Mouse (Mus musculus): ENCODE measurements around the gene Snx33. TPM values are rescaled to one million over a fixed set of nuclear protein-coding genes. Genes with fewer than 3 reads are reported as not detected.
A peak's percentile ranks its signal among the peaks of the same experiment; 100 is the strongest.
"Not testable (repeated sequence)": the region's sequence is repeated elsewhere in the genome, so short reads cannot be mapped to it uniquely, and the experiment has no call there.

The Snx33 gene
- polyA plus RNA-seq, 1 experiment from 2014 or later: 2.2 TPM

GRCm38 (mm10) chr9:56950414-56951400 lies 22.5 kb upstream of the Snx33 start, which contains the start of gene Snupn:
Snupn (plus strand) TSS chr9:56950878.
- H3K4me2 ChIP-seq (ENCODE audit: low read length): peak within 1 kb of the TSS; percentile 89
- WGBS: under 1% methylated on average over 50 of the region's 50 CpGs
- peak within 1 kb of the TSS; percentile 72 for H3K4me3 ChIP-seq (replicated peaks; ENCODE audit: low read length)
- no peaks in the 10 kb centered on the region for H3K27me3 ChIP-seq (replicated peaks; ENCODE audit: control insufficient read depth, insufficient read depth, low read length)
- peak; percentile 100 for ATAC-seq
- H3K9ac ChIP-seq (replicated peaks; ENCODE audit: low read depth, low read length): peak within 1 kb of the TSS; percentile 81
- peak within 1 kb of the TSS; percentile 92 for H3K27ac ChIP-seq (ENCODE audit: low read length)
- no peaks in the 10 kb centered on the region for H3K9me3 ChIP-seq (ENCODE audit: control insufficient read depth, low read length)
- H3K36me3 ChIP-seq (ENCODE audit: control insufficient read depth, insufficient read depth): no peaks in the 10 kb centered on the region
- H3K4me1 ChIP-seq (replicated peaks; ENCODE audit: control insufficient read depth, insufficient read depth, low read length): peaks cover 12% of the 10 kb centered on the region

- Histone ChIP-seq H3K27ac (ENCODE audit: low read length) (no peak overlapping the region), H3K4me2 (ENCODE audit: low read length) (peak overlapping the region; percentile 64), H3K9ac (replicated peaks; ENCODE audit: low read depth, low read length) (peak overlapping the region; percentile 52), H3K9me3 (ENCODE audit: control insufficient read depth, low read length) (no peaks in the 10 kb centered on the region), H3K4me1 (replicated peaks; ENCODE audit: control insufficient read depth, insufficient read depth, low read length) (peaks cover 12% of the 10 kb centered on the region), H3K36me3 (ENCODE audit: control insufficient read depth, insufficient read depth) (no peaks in the 10 kb centered on the region), H3K4me3 (replicated peaks; ENCODE audit: low read length) (peak overlapping the region; percentile 40), H3K27me3 (replicated peaks; ENCODE audit: control insufficient read depth, insufficient read depth, low read length) (no peaks in the 10 kb centered on the region)
- 34% methylated on average over 13 of the region's 13 CpGs for WGBS
- ATAC-seq: no peak
Measured at GRCm38 (mm10) chr9:56949767-56950166, 21.6 kb upstream of the Snx33 start.

- WGBS: 89% methylated on average over 5 of the region's 5 CpGs
- not testable (repeated sequence) for H3K4me3 ChIP-seq (replicated peaks; ENCODE audit: low read length)
Measured at GRCm38 (mm10) chr9:56948699-56949098, 20.5 kb upstream of the Snx33 start.

GRCm38 (mm10) chr9:56947481-56947880 lies 19.3 kb upstream of the Snx33 start:
- H3K27me3 ChIP-seq (replicated peaks; ENCODE audit: control insufficient read depth, insufficient read depth, low read length); H3K36me3 ChIP-seq (ENCODE audit: control insufficient read depth, insufficient read depth); H3K9ac ChIP-seq (replicated peaks; ENCODE audit: low read depth, low read length); H3K9me3 ChIP-seq (ENCODE audit: control insufficient read depth, low read length); H3K4me2 ChIP-seq (ENCODE audit: low read length); ATAC-seq; H3K4me3 ChIP-seq (replicated peaks; ENCODE audit: low read length); H3K27ac ChIP-seq (ENCODE audit: low read length): not testable (repeated sequence)
- H3K4me1 ChIP-seq (replicated peaks; ENCODE audit: control insufficient read depth, insufficient read depth, low read length): peaks cover 12% of the 10 kb centered on the region
- 25% methylated on average over 3 of the region's 3 CpGs for WGBS

More at GRCm38 (mm10) chr9:56948699-56949098, 20.5 kb upstream of the Snx33 start:
- H3K9ac ChIP-seq (replicated peaks; ENCODE audit: low read depth, low read length); H3K9me3 ChIP-seq (ENCODE audit: control insufficient read depth, low read length); ATAC-seq; H3K27ac ChIP-seq (ENCODE audit: low read length); H3K36me3 ChIP-seq (ENCODE audit: control insufficient read depth, insufficient read depth); H3K4me2 ChIP-seq (ENCODE audit: low read length); H3K27me3 ChIP-seq (replicated peaks; ENCODE audit: control insufficient read depth, insufficient read depth, low read length): not testable (repeated sequence)
- H3K4me1 ChIP-seq (replicated peaks; ENCODE audit: control insufficient read depth, insufficient read depth, low read length): peaks cover 12% of the 10 kb centered on the region

- H3K27ac ChIP-seq (ENCODE audit: low read length): no peak overlapping the region
- no peak for ATAC-seq
- H3K4me3 ChIP-seq (replicated peaks; ENCODE audit: low read length): peak overlapping the region; percentile 66
- WGBS: 5% methylated on average over 7 of the region's 7 CpGs
- no peaks in the 10 kb centered on the region for H3K36me3 ChIP-seq (ENCODE audit: control insufficient read depth, insufficient read depth)
- peak overlapping the region; percentile 86 for H3K4me2 ChIP-seq (ENCODE audit: low read length)
- H3K4me1 ChIP-seq (replicated peaks; ENCODE audit: control insufficient read depth, insufficient read depth, low read length): peaks cover 15% of the 10 kb centered on the region
- H3K9me3 ChIP-seq (ENCODE audit: control insufficient read depth, low read length): no peaks in the 10 kb centered on the region
- peak overlapping the region; percentile 69 for H3K9ac ChIP-seq (replicated peaks; ENCODE audit: low read depth, low read length)
- no peaks in the 10 kb centered on the region for H3K27me3 ChIP-seq (replicated peaks; ENCODE audit: control insufficient read depth, insufficient read depth, low read length)
Measured at GRCm38 (mm10) chr9:56938374-56938773, 10.2 kb upstream of the Snx33 start.

- peak; percentile 96 for ATAC-seq
- Histone ChIP-seq H3K36me3 (ENCODE audit: control insufficient read depth, insufficient read depth) (no peaks in the 10 kb centered on the region), H3K4me3 (replicated peaks; ENCODE audit: low read length) (peak within 1 kb of the TSS; percentile 66), H3K4me1 (replicated peaks; ENCODE audit: control insufficient read depth, insufficient read depth, low read length) (peaks cover 15% of the 10 kb centered on the region), H3K27me3 (replicated peaks; ENCODE audit: control insufficient read depth, insufficient read depth, low read length) (no peaks in the 10 kb centered on the region), H3K4me2 (ENCODE audit: low read length) (peak within 1 kb of the TSS; percentile 86), H3K9me3 (ENCODE audit: control insufficient read depth, low read length) (no peaks in the 10 kb centered on the region), H3K27ac (ENCODE audit: low read length) (peak within 1 kb of the TSS; percentile 91), H3K9ac (replicated peaks; ENCODE audit: low read depth, low read length) (peak within 1 kb of the TSS; percentile 69)
- WGBS: under 1% methylated on average over 73 of the region's 73 CpGs
Measured at GRCm38 (mm10) chr9:56937223-56938160, 9.3 kb upstream of the Snx33 start, which contains the start of gene Imp3. Imp3 (plus strand) TSS chr9:56937475.

GRCm38 (mm10) chr9:56936861-56937222 lies 8.7 kb upstream of the Snx33 start:
- H3K4me1 ChIP-seq (replicated peaks; ENCODE audit: control insufficient read depth, insufficient read depth, low read length): peaks cover 15% of the 10 kb centered on the region
- ATAC-seq: no peak
- WGBS: 24% methylated on average over 6 of the region's 6 CpGs

GRCm38 (mm10) chr9:56930556-56930955 lies 2.4 kb upstream of the Snx33 start:
- 83% methylated on average over 1 of the region's 1 CpGs for WGBS
- H3K27ac ChIP-seq (ENCODE audit: low read length): no peak overlapping the region
- no peaks in the 10 kb centered on the region for H3K36me3 ChIP-seq (ENCODE audit: control insufficient read depth, insufficient read depth)
- peaks cover 17% of the 10 kb centered on the region for H3K4me1 ChIP-seq (replicated peaks; ENCODE audit: control insufficient read depth, insufficient read depth, low read length)
- no peak overlapping the region for H3K9ac ChIP-seq (replicated peaks; ENCODE audit: low read depth, low read length)
- peaks cover 5% of the 10 kb centered on the region for H3K27me3 ChIP-seq (replicated peaks; ENCODE audit: control insufficient read depth, insufficient read depth, low read length)
- H3K4me2 ChIP-seq (ENCODE audit: low read length): no peak overlapping the region
- no peak overlapping the region for H3K4me3 ChIP-seq (replicated peaks; ENCODE audit: low read length)
- no peaks in the 10 kb centered on the region for H3K9me3 ChIP-seq (ENCODE audit: control insufficient read depth, low read length)
- no peak for ATAC-seq

More at GRCm38 (mm10) chr9:56936861-56937222, 8.7 kb upstream of the Snx33 start:
- peak overlapping the region; percentile 69 for H3K4me2 ChIP-seq (ENCODE audit: low read length)
- peak overlapping the region; percentile 36 for H3K9ac ChIP-seq (replicated peaks; ENCODE audit: low read depth, low read length)
- H3K27me3 ChIP-seq (replicated peaks; ENCODE audit: control insufficient read depth, insufficient read depth, low read length): no peaks in the 10 kb centered on the region
- peak overlapping the region; percentile 42; the same call in 1 of the 2 replicates for H3K27ac ChIP-seq (ENCODE audit: low read length)
- no peaks in the 10 kb centered on the region for H3K9me3 ChIP-seq (ENCODE audit: control insufficient read depth, low read length)
- peak overlapping the region; percentile 66 for H3K4me3 ChIP-seq (replicated peaks; ENCODE audit: low read length)
- H3K36me3 ChIP-seq (ENCODE audit: control insufficient read depth, insufficient read depth): no peaks in the 10 kb centered on the region

GRCm38 (mm10) chr9:56929496-56929895 lies 1.3 kb upstream of the Snx33 start:
- Histone ChIP-seq H3K4me1 (replicated peaks; ENCODE audit: control insufficient read depth, insufficient read depth, low read length) (peaks cover 25% of the 10 kb centered on the region), H3K36me3 (ENCODE audit: control insufficient read depth, insufficient read depth) (no peaks in the 10 kb centered on the region), H3K4me2 (ENCODE audit: low read length) (no peak overlapping the region), H3K27me3 (replicated peaks; ENCODE audit: control insufficient read depth, insufficient read depth, low read length) (peaks cover 5% of the 10 kb centered on the region), H3K9me3 (ENCODE audit: control insufficient read depth, low read length) (no peaks in the 10 kb centered on the region), H3K9ac (replicated peaks; ENCODE audit: low read depth, low read length) (no peak overlapping the region), H3K27ac (ENCODE audit: low read length) (no peak overlapping the region), H3K4me3 (replicated peaks; ENCODE audit: low read length) (no peak overlapping the region)
- WGBS: 73% methylated on average over 4 of the region's 4 CpGs
- ATAC-seq: no peak

Measured in forebrain, embryonic 16.5 days (tissue).